Mouse (Mus musculus) thymus, postnatal 14 days (tissue): Measurements from ENCODE around the gene Phf3.
"Not testable (repeated sequence)": the region's sequence is repeated elsewhere in the genome, so short reads cannot be mapped to it uniquely, and the experiment has no call there.

Experiments
- DNase-seq: peaks from one replicate; pipeline ENCODE4 v3.0.0; 2021

The Phf3 gene

GRCm38 (mm10) chr1:30873541-30874260 lies at the start of gene Phf3:
Gene Phf3, minus strand, starts transcription at chr1:30873921.
- peak; percentile 93 for DNase-seq

GRCm38 (mm10) chr1:30922237-30922636 lies 48.5 kb upstream of the Phf3 start:
- no peak for DNase-seq

GRCm38 (mm10) chr1:30921252-30921651 lies 47.5 kb upstream of the Phf3 start:
- DNase-seq: no peak

GRCm38 (mm10) chr1:30920620-30921177 lies 47.0 kb upstream of the Phf3 start:
- DNase-seq: peak; percentile 54

- no peak for DNase-seq
Measured at GRCm38 (mm10) chr1:30910172-30910571, 36.5 kb upstream of the Phf3 start.

GRCm38 (mm10) chr1:30908797-30909196 lies 35.1 kb upstream of the Phf3 start:
- DNase-seq: no peak

- no peak for DNase-seq
Measured at GRCm38 (mm10) chr1:30903480-30904218, 29.9 kb upstream of the Phf3 start.

- no peak for DNase-seq
Measured at GRCm38 (mm10) chr1:30898691-30899090, 25.0 kb upstream of the Phf3 start.

- DNase-seq: not testable (repeated sequence)
Measured at GRCm38 (mm10) chr1:30895366-30895765, 21.6 kb upstream of the Phf3 start.

GRCm38 (mm10) chr1:30883806-30884205 lies 10.1 kb upstream of the Phf3 start:
- DNase-seq: not testable (repeated sequence)

- DNase-seq: no peak
Measured at GRCm38 (mm10) chr1:30875746-30876145, 2.0 kb upstream of the Phf3 start.

- DNase-seq: no peak
Measured at GRCm38 (mm10) chr1:30874261-30875131, 775 bp upstream of the Phf3 start.

GRCm38 (mm10) chr1:30872836-30873540 lies 733 bp downstream of the Phf3 start:
- DNase-seq: peak; percentile 64

GRCm38 (mm10) chr1:30867786-30868185 lies 5.9 kb downstream of the Phf3 start:
- no peak for DNase-seq

- DNase-seq: no peak
Measured at GRCm38 (mm10) chr1:30852518-30852917, 21.2 kb downstream of the Phf3 start.

GRCm38 (mm10) chr1:30851920-30852319 lies 21.8 kb downstream of the Phf3 start:
- DNase-seq: no peak

GRCm38 (mm10) chr1:30850906-30851305 lies 22.8 kb downstream of the Phf3 start:
- DNase-seq: no peak

GRCm38 (mm10) chr1:30849955-30850354 lies 23.8 kb downstream of the Phf3 start:
- DNase-seq: no peak

- no peak for DNase-seq
Measured at GRCm38 (mm10) chr1:30847706-30848105, 26.0 kb downstream of the Phf3 start.

GRCm38 (mm10) chr1:30839662-30840061 lies 34.1 kb downstream of the Phf3 start:
- DNase-seq: no peak

GRCm38 (mm10) chr1:30835512-30835911 lies 38.2 kb downstream of the Phf3 start:
- no peak for DNase-seq

- no peak for DNase-seq
Measured at GRCm38 (mm10) chr1:30832778-30833177, 40.9 kb downstream of the Phf3 start.
